Mouse (Mus musculus): Measurements from ENCODE around the gene Hmx3. TPM values are rescaled to one million over a fixed set of nuclear protein-coding genes. Genes with fewer than 3 reads are reported as not detected.

The Hmx3 gene
- total RNA-seq (2023): not detected

DNA sequence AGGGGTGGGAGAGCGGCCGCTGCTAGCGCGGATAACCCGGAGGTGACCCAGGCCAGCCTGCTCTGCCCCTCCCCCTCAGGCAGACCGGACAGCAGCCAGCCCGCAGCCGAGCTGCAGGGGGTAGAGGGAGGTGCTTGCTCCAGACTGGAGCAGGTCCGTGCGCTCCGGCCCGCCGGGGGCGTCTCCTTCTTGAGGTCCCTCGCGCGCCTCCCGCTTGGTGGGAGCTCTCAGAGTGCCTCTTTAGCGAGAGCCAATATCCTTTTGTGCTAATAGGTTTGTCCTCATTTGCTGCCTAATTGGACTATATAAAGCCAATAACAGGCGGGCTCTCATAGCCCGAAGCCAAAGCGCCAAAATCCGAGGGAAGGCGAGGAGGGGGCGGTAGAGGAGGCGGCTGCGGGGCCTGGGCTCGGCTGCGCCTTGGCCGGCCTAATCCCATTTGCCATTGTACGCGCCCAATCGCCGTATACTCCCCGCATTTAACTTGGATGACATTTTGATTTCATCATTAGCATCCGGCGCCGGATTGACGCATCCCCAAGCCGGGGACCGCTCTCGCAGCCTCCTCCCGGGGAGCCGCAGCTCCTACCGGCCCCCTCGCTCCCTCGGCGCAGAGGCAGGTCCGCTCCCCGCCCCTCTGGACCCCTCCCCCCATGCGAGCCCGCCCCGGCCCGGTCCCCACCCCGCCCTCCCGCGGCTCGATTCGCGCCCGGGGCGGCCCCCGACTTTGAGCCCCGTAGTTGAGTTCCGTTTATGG, at the start of gene Hmx3:
TSS of gene Hmx3 (plus strand) at position 753 of the 757 bp plus-strand sequence.

DNA sequence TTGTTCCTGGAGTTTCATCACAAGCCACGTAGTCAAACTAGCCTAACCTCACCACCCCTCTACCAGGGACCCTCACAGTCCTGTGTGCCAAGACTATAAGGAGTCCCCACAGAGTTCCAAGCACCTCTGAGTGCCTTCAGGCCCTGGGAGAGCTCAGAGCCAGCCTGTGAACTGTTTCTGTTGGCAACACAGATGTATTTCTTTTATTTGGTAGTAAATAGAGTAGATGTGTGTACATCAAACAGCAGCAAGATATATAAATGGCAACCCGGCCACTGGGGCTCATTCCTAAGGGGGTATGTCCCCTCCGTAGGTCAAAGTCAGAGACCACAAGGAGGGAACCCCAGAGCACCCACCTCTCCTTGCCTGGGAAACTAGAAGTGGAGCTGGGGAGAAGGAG, 5.8 kb downstream of the Hmx3 start, which contains the start of gene Hmx2:
TSS of gene Hmx2 (plus strand) at position 301 of the 400 bp plus-strand sequence.

DNA sequence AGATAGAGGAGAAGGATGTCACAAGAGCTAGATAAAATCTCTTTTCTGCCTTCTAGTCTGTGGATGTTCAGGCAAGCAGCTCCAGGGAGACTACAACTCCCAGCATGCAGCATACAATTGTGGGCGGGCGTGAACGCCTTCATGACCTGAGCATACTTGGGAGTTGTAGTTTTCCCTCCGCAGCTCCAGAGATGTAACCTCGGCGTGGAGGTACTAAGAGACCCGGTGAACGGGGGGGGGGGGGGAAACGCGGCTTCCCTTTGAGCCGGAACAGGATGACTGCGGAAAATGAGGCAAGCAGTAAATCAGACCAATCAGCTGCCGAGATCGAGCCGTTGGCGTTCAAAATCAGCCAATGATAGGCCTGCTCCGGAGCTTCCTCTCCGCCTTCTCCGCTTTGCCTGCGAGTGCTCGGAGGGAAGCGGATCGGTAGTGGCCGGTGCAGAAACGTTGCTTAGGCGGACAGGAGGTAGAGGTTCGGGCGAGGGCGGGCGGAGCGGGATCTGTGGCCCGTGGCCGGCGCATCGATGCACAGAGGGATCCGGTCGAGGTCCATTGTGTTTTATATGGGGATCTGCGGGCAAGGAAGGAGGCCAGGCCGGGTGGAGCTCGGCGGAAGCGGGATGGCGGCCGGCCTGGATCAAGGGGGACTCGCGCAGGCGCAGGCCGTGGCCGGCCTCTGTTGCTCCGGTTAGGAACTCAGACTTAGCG, 17.5 kb downstream of the Hmx3 start, which contains the start of gene Bub3:
TSS of gene Bub3 (plus strand) at position 237 of the 711 bp plus-strand sequence.

Other genes starting within 250 kb of the Hmx3 start
- not detected for gene Cuzd1, start 220.6 kb upstream of the Hmx3 start, total RNA-seq (2023)
- not detected for gene Fam24b, start 213.4 kb upstream of the Hmx3 start, total RNA-seq (2023)
- gene Fam24a, start 209.0 kb upstream of the Hmx3 start, total RNA-seq (2023): not detected
- gene 2310057M21Rik, start 180.1 kb upstream of the Hmx3 start, total RNA-seq (2023): 13.1 TPM
- 14.7 TPM for gene Pstk, start 171.7 kb upstream of the Hmx3 start, total RNA-seq (2023)
- 83.1 TPM for gene Ikzf5, start 132.3 kb upstream of the Hmx3 start, total RNA-seq (2023)
- gene Acadsb, start 132.3 kb upstream of the Hmx3 start, total RNA-seq (2023): 12.2 TPM
- not detected for gene Hmx2, start 5.9 kb downstream of the Hmx3 start, total RNA-seq (2023)
- gene Bub3, start 17.4 kb downstream of the Hmx3 start, total RNA-seq (2023): 58.1 TPM

All from CD4-positive naive resting alpha-beta T cell, adult 76 days (primary cell).